Mouse (Mus musculus): ENCODE data around the gene Egr2. TPM values are rescaled to one million over a fixed set of nuclear protein-coding genes. Genes with fewer than 3 reads are reported as not detected.

Gene Egr2
- 1 to 10 TPM in 1 of 2 experiments, under 1 TPM in 1; 0.63 to 1.8 TPM for total RNA-seq (2021)
- long read RNA-seq, experiment 1, result 0 reads
- long read RNA-seq, experiment 2, result 0 reads

GRCm38 (mm10) chr10:67535256-67535655 lies at the start of gene Egr2:
TSS of gene Egr2 (plus strand) at chr10:67535475.
- DNase-seq (ENCODE audit: low spot score in 2 of 2), result peak in 1 of 2 experiments; percentile 46

GRCm38 (mm10) chr10:67487496-67487895 lies 47.8 kb upstream of the Egr2 start:
- DNase-seq (ENCODE audit: low spot score in 2 of 2), result no peak

GRCm38 (mm10) chr10:67489836-67490235 lies 45.4 kb upstream of the Egr2 start:
- DNase-seq (ENCODE audit: low spot score in 2 of 2), result no peak

GRCm38 (mm10) chr10:67490632-67491031 lies 44.6 kb upstream of the Egr2 start:
- DNase-seq (ENCODE audit: low spot score in 2 of 2), result no peak

GRCm38 (mm10) chr10:67492161-67492571 lies 43.1 kb upstream of the Egr2 start:
- no peak for DNase-seq (ENCODE audit: low spot score in 2 of 2)

- DNase-seq (ENCODE audit: low spot score in 2 of 2), result no peak
Observed at GRCm38 (mm10) chr10:67493556-67493955, 41.7 kb upstream of the Egr2 start.

DNA sequence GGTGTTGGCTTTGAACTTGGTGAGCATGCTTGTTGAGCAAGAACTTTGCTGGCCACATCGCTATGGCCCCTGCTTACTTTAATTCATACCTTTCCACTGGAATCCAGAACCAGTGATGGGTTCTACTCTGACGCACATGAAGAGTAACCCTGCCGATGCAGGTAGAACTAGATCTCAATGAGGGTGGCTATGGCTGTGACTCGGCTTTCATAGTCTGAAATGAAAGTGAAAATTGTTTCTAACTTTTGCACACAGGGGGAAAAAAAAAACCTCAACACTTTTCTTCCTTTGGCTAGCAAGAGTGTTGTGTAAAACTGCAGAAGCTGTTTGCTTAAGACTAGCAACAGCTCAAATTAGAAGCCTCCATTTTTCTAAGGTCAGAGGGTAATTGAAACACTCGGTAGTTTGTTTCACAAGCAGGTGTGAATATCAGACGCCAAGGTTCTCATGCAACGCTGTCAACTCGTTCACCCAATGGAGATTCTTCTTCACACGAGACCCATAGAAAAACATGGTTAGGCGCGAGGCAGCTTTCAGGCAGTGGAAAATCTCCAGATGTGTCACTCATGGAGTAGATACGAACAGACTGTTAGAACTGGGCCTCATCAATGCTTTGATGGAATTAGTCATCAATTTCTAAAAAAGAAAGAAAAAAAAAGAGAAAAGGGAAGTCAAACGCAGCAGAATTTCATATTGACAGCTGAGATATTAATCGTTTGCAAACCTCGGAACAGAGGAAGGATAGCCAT lies 38.0 kb upstream of the Egr2 start:
- DNase-seq (ENCODE audit: low spot score in 2 of 2), result no peak

GRCm38 (mm10) chr10:67497951-67498350 lies 37.3 kb upstream of the Egr2 start:
- no peak for DNase-seq (ENCODE audit: low spot score in 2 of 2)

GRCm38 (mm10) chr10:67503320-67503995 lies 31.8 kb upstream of the Egr2 start:
- DNase-seq (ENCODE audit: low spot score in 2 of 2), result no peak

GRCm38 (mm10) chr10:67504046-67504445 lies 31.2 kb upstream of the Egr2 start:
- no peak for DNase-seq (ENCODE audit: low spot score in 2 of 2)

DNA sequence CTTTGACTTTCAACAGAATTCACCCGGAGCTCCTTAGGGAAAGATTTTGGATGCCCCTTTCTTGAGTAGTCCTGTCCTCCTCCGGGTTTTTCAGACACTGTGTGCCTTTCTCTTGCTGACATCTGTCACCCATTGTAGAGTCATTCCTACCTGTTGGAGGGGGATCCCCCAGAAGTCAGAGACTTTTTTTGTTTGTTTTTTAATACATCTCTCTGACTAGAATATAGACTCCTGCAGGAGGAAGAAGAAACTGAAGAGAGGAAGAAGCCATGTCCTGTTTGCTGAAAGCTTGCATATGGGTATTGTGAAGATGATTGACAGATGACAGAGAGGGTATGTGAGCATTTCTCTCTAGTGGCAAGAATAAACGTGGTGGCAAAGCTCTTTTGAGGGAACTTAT lies 30.0 kb upstream of the Egr2 start:
- no peak for DNase-seq (ENCODE audit: low spot score in 2 of 2)

GRCm38 (mm10) chr10:67512211-67512610 lies 23.1 kb upstream of the Egr2 start:
- DNase-seq (ENCODE audit: low spot score in 2 of 2), result no peak

GRCm38 (mm10) chr10:67512871-67513270 lies 22.4 kb upstream of the Egr2 start:
- DNase-seq (ENCODE audit: low spot score in 2 of 2), result no peak

GRCm38 (mm10) chr10:67518733-67519132 lies 16.5 kb upstream of the Egr2 start:
- DNase-seq (ENCODE audit: low spot score in 2 of 2), result no peak

- no peak for DNase-seq (ENCODE audit: low spot score in 2 of 2)
Observed at GRCm38 (mm10) chr10:67524130-67524529, 11.1 kb upstream of the Egr2 start.

- DNase-seq (ENCODE audit: low spot score in 2 of 2), result no peak
Observed at GRCm38 (mm10) chr10:67524694-67525093, 10.6 kb upstream of the Egr2 start.

GRCm38 (mm10) chr10:67526435-67526834 lies 8.8 kb upstream of the Egr2 start:
- no peak for DNase-seq (ENCODE audit: low spot score in 2 of 2)

- no peak for DNase-seq (ENCODE audit: low spot score in 2 of 2)
Observed at GRCm38 (mm10) chr10:67529769-67530168, 5.5 kb upstream of the Egr2 start.

- peak; percentile 75 to 82 for DNase-seq (ENCODE audit: low spot score in 2 of 2)
Observed at GRCm38 (mm10) chr10:67535972-67536371, 697 bp downstream of the Egr2 start.

- peak in 1 of 2 experiments; percentile 31 for DNase-seq (ENCODE audit: low spot score in 2 of 2)
Observed at GRCm38 (mm10) chr10:67536621-67537141, 1.4 kb downstream of the Egr2 start.

DNA sequence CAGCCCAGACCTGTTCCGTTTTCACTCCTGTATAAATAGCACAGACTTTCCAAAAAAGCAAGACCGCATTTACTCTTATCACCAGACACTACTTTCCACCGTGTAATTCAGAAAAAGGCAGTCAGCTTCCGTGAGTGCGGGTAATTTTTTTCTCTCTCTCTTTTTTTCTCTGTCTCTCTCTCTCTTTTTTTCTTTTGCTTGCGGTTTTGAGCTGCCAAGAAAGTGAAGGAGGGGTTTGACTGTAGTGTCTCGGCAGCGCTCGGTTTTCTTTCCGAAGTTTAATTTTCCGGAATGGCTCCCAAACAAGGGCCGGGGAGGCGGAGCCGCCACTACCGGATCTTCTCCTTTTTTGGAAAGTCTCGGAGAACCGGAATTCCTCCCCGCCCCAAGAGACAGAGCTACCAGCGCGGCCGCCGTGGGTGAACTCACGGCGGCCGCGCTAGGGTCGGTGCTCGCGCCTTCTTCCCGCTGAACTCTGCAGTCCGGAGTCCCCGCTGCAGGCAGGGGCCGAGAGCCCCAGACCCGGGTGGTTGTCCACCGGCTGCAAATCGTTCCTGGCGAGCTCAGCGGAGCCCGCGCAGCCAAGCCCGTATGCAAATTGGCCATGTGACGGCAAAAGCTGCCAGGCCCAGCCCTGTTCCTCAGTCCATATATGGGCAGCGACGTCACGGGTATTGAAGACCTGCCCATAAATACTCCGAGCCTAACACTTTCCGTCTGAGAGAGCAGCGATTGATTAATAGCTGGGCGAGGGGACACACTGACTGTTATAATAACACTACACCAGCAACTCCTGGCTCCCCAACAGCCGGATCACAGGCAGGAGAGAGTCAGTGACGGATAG lies 2.1 kb downstream of the Egr2 start:
- DNase-seq (ENCODE audit: low spot score in 2 of 2), result peak; percentile 79 to 84

All from adrenal gland, adult 18-20 months (tissue).